Mouse (Mus musculus) left cerebral cortex, adult 9 months (tissue): ENCODE measurements at regions not wholly inside any gene's neighbourhood (a gene's known extent, or its start where the extent isn't known, plus 50 kb on each side); places are given as distances from the start of the nearest gene placed in this dataset.

Experiments used
- DNase-seq, 2 experiments: peaks; one replicate each; pipeline ENCODE4 v3.0.0; 2022; ENCODE audit warnings: low spot score in 2 of 2

GRCm38 (mm10) chrX:11795010-11795409, 365.1 kb downstream of the Bcor start:
- DNase-seq: no peak

DNA sequence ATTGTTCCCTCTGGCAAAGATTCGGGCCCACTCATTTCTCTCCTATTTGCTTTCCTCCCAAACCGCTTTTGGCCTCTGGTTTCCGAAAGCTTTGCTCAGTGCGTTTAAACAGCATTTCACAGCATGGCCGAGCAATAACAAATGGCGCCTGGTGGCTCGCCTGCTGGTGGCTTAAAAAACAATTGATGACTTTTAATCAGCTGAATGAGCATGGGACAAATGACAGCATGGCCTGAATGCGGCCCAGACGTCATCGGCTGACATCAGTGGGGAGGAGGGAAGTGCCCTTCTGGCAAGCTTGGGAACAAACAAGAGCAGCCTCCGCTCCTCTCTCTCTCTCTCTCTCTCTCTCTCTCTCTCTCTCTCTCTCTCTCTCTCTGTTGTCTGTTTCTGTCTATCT, 362.3 kb downstream of the Bcor start:
- peak in 1 of 2 experiments; percentile 47 for DNase-seq

DNA sequence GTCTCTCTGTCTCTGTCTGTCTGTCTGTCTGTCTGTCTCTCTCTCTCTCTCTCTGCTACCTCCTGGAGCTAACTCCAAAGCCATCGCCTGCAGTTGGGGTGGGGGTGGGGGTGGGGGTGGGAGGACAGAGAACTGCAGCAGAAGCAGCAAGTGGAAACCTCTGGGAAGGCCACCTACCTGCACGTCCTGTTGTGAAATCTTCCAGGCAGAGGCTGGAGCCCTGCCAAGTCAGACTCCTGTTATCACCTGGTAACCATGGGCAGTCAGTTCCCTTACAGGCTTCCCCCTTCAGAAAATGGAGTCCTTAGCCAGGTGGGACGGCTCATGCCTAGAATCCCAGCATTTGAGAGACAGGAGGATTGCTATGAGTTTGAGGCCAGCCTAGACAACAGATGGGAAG, 361.8 kb downstream of the Bcor start:
- no peak for DNase-seq

GRCm38 (mm10) chrX:11800400-11800941, 359.7 kb downstream of the Bcor start:
- peak in 1 of 2 experiments; percentile 70 for DNase-seq

DNA sequence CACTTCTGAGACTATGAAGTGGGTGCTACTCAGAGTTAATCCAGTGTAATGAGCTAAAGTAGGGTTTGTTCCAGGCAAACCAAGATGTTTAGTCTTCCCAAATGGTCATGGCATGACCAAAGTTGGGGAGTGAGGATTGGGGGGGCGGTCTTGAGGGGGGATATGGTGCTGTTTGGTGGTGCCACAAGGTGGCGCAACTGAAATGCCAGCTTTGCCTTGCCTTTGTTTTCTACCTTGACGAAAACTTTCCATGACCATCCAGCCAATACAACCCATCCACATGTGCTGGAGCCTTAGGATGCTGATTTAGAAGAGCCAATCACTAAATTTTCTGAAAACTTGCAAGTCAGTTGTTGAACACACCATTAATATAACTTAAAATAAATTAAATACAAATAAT, 358.9 kb downstream of the Bcor start:
- no peak for DNase-seq

- DNase-seq: no peak
Measured at GRCm38 (mm10) chrX:11801621-11802020, 358.5 kb downstream of the Bcor start.

DNA sequence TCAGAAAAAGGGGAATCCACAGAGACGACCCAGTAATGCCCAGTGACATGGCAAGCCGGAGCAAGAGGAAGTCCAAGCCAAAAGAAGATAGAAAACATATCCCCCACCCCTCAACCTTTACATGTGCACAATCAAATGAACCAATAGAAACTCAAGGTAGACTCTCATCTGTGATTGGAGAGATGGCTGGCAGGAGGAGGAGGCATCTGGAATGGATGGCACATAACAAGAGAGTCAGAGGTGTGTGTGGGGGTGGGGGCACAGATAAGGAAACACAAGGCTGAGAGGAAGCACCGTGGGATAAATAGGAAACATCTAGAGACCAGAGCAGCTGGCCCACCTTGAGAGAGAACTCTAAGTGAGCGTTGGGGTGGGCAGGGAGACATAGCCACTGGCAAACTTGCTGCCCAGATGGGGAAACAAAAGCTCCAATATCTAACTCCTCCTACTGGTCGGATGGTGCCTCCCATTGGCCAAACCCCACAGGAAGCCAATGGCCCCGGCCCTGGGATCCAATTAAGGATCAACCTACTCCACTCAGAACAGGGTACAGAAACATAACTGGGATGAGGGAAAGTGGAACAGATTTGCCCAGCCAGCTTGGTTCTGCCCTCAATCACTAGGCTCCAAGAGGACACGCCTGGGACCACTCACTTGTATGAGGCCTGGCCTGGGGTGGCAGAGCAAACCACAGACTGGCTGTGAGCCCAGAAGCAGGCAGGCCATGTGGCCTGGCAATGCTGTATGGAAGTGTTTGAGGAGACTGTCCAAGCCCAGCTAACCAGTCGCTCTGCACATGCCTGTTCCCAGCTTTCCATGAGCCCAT, 357.9 kb downstream of the Bcor start:
- no peak for DNase-seq

DNA sequence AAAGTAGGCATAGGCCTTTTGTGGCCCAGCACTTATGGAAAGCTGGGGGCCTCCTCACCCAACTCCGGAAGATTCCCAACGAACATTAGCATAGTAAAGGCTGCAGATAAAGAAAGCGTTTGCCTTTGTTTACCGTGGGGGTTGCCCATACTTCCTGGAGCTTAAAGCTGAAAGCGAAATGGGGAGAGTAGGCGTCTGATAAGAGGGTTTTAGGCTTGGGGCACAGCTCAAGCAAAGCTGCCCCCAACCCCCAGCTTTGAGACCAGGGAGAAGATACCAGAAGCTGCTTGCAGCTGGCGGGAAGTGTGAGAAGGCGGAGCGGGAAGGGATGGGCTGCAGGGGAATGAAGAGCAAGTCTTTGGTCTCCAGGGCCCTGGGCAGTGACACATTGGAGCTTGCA, 356.9 kb downstream of the Bcor start:
- no peak for DNase-seq

GRCm38 (mm10) chrX:11806896-11807252, 353.3 kb downstream of the Bcor start:
- DNase-seq: no peak

GRCm38 (mm10) chrX:11807253-11807882, 352.8 kb downstream of the Bcor start:
- peak in 1 of 2 experiments; percentile 45 for DNase-seq

DNA sequence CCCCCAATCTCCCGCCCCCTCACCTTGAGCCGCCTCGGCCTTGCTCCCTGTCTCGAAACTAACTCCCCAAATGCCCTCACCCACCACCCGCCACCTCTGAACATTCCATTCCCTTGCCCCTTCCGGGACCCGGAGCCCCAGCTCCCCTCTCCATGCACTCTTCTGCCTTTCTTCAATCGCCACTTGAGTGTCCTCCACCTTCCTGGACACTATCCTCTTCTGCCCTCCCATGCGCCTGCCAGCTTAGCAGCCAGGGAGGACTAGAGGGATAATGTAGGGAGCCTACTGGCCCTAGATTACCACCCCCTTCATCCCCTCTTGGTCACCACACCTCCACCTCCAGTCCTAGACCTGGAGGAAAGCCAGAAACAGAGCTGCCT, 352.3 kb downstream of the Bcor start:
- no peak for DNase-seq

GRCm38 (mm10) chrX:11808911-11809310, 351.2 kb downstream of the Bcor start:
- DNase-seq: no peak

- no peak for DNase-seq
Measured at GRCm38 (mm10) chrX:11814861-11815260, 345.3 kb downstream of the Bcor start.

DNA sequence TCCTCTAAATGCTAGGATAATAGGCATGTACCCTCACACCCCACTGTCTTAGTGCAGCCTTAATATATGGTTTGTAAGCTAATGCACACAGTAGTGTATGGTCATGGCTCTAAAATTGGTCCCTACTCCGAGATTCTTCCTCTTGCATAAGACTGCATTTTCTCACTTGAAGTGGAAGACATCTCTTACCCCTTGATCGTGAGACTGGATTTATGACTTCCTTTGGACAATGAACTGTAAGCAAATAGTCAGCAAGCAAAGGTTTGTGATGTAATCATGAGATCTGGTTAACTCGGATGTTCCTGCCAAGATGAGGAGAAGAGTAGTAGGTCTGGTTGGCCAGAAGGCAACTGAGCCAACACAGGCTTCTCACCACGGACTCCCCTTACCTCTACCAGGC, 344.3 kb downstream of the Bcor start:
- no peak for DNase-seq

DNA sequence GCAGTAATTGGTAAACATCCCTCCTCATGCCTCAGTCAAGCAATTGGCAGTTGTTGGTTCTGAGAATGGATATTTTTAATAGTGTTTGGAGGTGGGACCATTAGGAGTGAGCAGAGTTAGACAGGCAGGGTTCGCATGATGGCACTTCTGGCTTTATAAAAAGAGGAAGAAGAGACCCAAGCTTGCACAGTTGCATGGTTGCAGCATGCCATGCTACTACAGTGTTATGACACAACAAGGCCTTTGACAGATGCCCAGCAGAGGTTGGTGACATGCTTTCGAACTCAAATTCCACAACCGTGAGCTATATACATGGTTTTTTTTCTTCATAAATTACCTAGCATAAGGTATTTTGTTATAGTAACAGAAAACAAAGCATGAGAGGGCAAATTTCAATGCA, 341.5 kb downstream of the Bcor start:
- DNase-seq: no peak

DNA sequence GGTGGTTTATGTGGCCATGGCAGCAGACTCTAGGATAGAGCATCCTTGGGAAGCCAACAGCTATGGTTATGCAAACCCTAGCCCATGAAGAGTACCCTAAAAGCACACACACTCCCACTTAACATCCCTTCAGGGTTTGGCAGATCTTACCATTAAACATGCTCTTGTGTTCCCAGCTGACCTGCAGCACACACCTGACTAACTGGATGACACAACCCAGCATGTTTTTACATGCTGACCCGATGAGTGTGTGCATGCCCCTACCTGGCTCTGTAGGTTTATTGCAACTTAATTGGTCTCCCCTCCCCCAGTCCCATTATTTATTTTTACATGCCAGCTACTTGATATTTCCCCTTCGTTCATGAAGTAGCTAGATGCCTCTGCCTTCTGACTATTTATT, 339.0 kb downstream of the Bcor start:
- DNase-seq: no peak

DNA sequence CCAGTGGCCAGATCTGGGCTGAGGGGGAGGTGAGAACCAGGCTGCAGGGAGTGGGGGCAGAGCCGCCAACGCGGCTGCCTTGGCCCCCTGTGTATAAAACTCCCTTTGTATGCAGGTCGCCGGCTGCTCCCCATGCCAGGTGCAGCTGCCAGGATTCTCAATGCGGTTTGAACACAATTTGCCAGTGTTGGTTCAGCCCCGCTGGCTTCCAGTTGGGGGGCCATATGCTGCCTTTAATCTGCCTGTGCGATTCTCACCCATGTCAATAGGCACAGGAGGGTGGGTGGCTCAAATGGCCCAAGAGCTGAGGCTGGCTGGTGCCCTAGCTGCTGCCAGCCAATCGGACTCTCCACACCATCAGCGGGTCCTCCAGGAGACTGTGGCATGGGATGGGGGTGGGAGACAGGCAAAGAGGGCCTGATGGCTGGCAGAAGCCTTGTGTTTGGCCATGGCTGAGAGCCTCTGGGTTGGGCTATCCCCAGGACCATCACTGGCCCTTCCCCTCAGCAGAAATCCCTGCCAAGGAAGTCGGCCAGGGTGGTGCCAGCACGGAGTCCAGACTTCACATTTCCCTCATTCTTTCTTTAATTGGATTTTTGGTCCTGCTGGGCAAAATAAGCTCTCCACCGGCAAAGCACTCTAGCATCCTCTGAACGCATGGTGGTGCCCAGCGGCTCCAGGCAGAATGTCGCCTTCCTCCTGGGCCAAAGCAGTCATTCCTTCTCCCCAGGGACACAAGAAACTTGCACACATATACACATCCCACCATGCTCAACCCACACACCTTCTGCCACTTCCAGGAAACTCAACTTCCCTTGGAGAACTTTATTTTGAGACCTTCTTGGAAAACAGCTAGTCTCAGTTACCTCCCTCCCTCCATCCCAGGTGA, 338.0 kb downstream of the Bcor start:
- peak in 1 of 2 experiments; percentile 38 for DNase-seq

DNA sequence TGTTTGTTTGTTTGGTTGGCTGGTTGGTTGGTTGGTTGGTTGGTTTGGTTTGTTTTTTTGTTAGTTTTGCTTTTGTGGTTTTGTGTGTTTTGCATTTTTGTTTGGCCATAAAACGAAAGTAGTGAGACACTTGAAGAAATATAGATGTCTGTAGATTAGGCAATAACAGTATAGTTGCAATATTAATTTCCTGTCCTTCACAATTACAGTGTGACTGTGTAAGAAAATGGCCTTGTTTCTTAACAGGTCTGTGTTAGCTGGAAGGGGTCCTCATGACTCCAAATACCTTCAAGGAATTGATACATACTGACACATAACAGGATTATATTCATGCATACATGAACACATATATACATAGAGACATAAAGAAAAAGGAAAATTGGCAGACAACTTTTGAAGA, 334.2 kb downstream of the Bcor start:
- no peak for DNase-seq

- DNase-seq: peak in 1 of 2 experiments; percentile 17
Measured at GRCm38 (mm10) chrX:11826737-11827408, 333.3 kb downstream of the Bcor start.

GRCm38 (mm10) chrX:11829411-11830002, 330.6 kb downstream of the Bcor start:
- DNase-seq: no peak

DNA sequence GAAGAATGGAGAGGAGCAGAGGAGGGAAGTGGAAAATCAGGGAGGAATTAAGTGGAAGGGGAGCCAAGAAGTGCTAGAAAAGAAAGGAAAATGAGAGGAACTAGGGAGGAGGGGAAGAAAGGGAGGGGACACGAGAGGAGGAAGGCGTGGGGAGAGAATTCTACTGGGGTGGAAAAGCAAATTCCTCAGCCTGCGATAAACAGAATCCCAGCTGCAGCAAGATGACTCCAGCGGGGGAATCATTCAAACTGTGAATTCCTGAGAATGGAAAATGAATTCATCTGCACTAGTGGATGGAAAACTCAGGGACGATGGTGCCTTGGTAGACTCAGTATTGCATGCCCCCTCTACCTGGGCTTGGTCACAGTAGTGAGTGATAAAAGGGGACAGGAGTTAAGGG, 322.6 kb downstream of the Bcor start:
- no peak for DNase-seq
